Mouse (Mus musculus): Measurements from ENCODE around the gene Tmem104. TPM values are rescaled to one million over a fixed set of nuclear protein-coding genes. Genes with fewer than 3 reads are reported as not detected.
A peak's percentile ranks its signal among the peaks of the same experiment; 100 is the strongest.

The Tmem104 gene
- polyA plus RNA-seq, 1 experiment from 2014 or later: 19.2 TPM

GRCm38 (mm10) chr11:115164341-115164975, 22.8 kb upstream of the Tmem104 start:
- H3K9ac ChIP-seq (ENCODE audit: low read depth, low read length): peak overlapping the region; percentile 77
- no peaks in the 10 kb centered on the region for H3K27me3 ChIP-seq (replicated peaks; ENCODE audit: control insufficient read depth, insufficient read depth, low read length)
- no peaks in the 10 kb centered on the region for H3K9me3 ChIP-seq (ENCODE audit: control insufficient read depth)
- H3K4me1 ChIP-seq (replicated peaks; ENCODE audit: control insufficient read depth, insufficient read depth, low read length): 0 out of 2 replicates have a peak, but pooled peaks cover 13% of the 10 kb centered on the region
- peak overlapping the region; percentile 89 for H3K27ac ChIP-seq (ENCODE audit: low read depth, low read length)
- ATAC-seq: peak; percentile 34
- peak overlapping the region; percentile 74 for H3K4me2 ChIP-seq (replicated peaks; ENCODE audit: low read depth)
- under 1% methylated on average over 13 of the region's 14 CpGs for WGBS
- TF ChIP-seq CTCF (IDR thresholded peaks at IDR 0.05; ENCODE audit: low read depth): no peak
- H3K4me3 ChIP-seq (ENCODE audit: low read depth, low read length): peak overlapping the region; percentile 80
- H3K36me3 ChIP-seq (ENCODE audit: control insufficient read depth, insufficient read depth): peaks cover 5% of the 10 kb centered on the region; the same call in 1 of the 2 replicates

DNA sequence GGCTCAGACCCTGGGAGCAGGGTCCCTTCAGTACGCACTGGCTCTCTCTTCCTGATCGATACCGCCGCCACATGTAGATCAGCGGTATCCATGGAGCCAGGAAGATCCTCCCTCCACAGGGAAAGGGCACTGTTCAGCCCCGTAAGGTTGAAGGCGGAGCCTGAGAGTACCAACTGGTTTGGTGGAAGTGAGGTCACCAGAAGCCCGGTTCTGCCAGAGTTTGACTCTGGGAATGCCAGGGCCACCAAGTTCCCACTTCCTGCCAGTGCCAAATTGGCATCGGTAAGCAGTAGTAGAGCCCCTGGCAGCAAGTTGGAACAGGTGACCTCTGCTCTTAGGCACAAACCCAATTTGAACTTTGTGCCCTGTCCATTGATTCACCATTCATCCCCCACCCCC, 22.3 kb upstream of the Tmem104 start:
- Histone ChIP-seq H3K9me3 (ENCODE audit: control insufficient read depth) (no peaks in the 10 kb centered on the region), H3K27me3 (replicated peaks; ENCODE audit: control insufficient read depth, insufficient read depth, low read length) (no peaks in the 10 kb centered on the region), H3K36me3 (ENCODE audit: control insufficient read depth, insufficient read depth) (peaks cover 6% of the 10 kb centered on the region; the same call in 1 of the 2 replicates), H3K4me3 (ENCODE audit: low read depth, low read length) (peak overlapping the region; percentile 80), H3K9ac (ENCODE audit: low read depth, low read length) (peak overlapping the region; percentile 77), H3K27ac (ENCODE audit: low read depth, low read length) (peak overlapping the region; percentile 89), H3K4me2 (replicated peaks; ENCODE audit: low read depth) (peak overlapping the region; percentile 74), H3K4me1 (replicated peaks; ENCODE audit: control insufficient read depth, insufficient read depth, low read length) (0 out of 2 replicates have a peak, but pooled peaks cover 13% of the 10 kb centered on the region)
- TF ChIP-seq CTCF (IDR thresholded peaks at IDR 0.05; ENCODE audit: low read depth): no peak
- WGBS: 7% methylated on average over 9 of the region's 9 CpGs
- ATAC-seq: peak; percentile 41

- H3K9ac ChIP-seq (ENCODE audit: low read depth, low read length): 0 out of 2 replicates have a peak overlapping the region, but pooled peaks have one; percentile 46
- WGBS: 42% methylated on average over 3 of the region's 3 CpGs
- ATAC-seq: peak; percentile 17; the same call in 1 of the 2 replicates
- H3K27ac ChIP-seq (ENCODE audit: low read depth, low read length): peak overlapping the region; percentile 89
- H3K9me3 ChIP-seq (ENCODE audit: control insufficient read depth): no peaks in the 10 kb centered on the region
- no peak overlapping the region for H3K4me3 ChIP-seq (ENCODE audit: low read depth, low read length)
- H3K4me2 ChIP-seq (replicated peaks; ENCODE audit: low read depth): peak overlapping the region; percentile 74
- H3K4me1 ChIP-seq (replicated peaks; ENCODE audit: control insufficient read depth, insufficient read depth, low read length): peaks cover 15% of the 10 kb centered on the region; the same call in 1 of the 2 replicates
- peaks cover 10% of the 10 kb centered on the region; the same call in 1 of the 2 replicates for H3K36me3 ChIP-seq (ENCODE audit: control insufficient read depth, insufficient read depth)
- TF ChIP-seq CTCF (IDR thresholded peaks at IDR 0.05; ENCODE audit: low read depth): no peak
- H3K27me3 ChIP-seq (replicated peaks; ENCODE audit: control insufficient read depth, insufficient read depth, low read length): no peaks in the 10 kb centered on the region
Measured at GRCm38 (mm10) chr11:115166776-115167175, 20.5 kb upstream of the Tmem104 start.

DNA sequence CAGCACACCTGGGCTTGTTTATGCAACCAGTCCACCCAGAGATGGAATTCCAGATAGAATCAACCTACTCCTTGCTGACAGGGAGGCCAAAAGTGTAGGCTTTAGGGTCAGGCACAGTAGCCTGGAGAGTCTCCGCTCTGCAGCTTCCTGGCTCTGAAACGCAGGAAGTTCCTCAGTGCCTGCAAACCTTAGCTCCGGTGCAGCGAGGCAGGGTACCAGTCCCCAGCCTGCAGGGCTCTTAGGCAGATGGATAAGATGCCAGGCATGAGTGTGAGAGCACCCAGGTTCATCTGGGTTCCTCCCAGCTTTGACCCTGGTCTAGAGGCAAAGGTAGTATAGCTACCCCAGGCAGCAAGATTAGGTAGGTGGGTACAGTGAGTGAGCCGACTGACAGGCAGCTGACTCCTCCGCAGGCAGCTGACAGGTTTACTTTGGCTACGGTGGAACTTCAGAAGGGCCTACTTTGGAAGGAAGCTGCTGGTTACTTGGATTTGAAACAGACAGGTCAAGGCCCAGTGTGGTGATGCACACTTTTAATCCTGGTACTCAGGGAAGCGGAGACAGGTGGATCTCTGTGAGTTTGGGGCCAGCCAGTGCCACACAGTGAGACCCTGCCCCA, 19.5 kb upstream of the Tmem104 start:
- WGBS: 68% methylated on average over 8 of the region's 8 CpGs

DNA sequence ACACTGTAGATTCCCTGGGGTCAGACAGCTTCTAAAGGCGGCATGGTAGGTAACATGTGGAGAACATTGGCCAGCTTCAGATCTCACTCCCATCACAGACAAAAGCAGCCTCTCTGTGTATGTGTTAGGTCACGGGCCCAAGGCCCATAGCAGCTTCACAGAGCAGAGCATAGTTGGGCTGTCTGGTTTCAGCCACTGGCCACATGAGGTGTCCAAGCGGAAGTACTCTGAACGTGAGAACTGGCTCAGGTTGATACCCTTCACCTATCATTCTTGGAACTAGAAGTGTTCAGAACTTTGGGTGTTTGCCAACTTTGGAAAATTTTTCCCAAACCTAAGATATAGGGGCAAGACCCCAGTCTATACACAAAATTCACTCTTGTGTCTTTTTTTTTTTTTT, 17.9 kb upstream of the Tmem104 start:
- WGBS: 83% methylated on average over 4 of the region's 4 CpGs

More for the DNA sequence above, 19.5 kb upstream of the Tmem104 start:
- H3K27me3 ChIP-seq (replicated peaks; ENCODE audit: control insufficient read depth, insufficient read depth, low read length): no peaks in the 10 kb centered on the region
- H3K27ac ChIP-seq (ENCODE audit: low read depth, low read length): 0 out of 2 replicates have a peak overlapping the region, but pooled peaks have one; percentile 50
- peaks cover 12% of the 10 kb centered on the region; the same call in 1 of the 2 replicates for H3K4me1 ChIP-seq (replicated peaks; ENCODE audit: control insufficient read depth, insufficient read depth, low read length)
- no peak overlapping the region for H3K4me3 ChIP-seq (ENCODE audit: low read depth, low read length)
- no peaks in the 10 kb centered on the region for H3K9me3 ChIP-seq (ENCODE audit: control insufficient read depth)
- H3K9ac ChIP-seq (ENCODE audit: low read depth, low read length): peak overlapping the region; percentile 18; the same call in 1 of the 2 replicates
- TF ChIP-seq CTCF (IDR thresholded peaks at IDR 0.05; ENCODE audit: low read depth): no peak
- peaks cover 10% of the 10 kb centered on the region; the same call in 1 of the 2 replicates for H3K36me3 ChIP-seq (ENCODE audit: control insufficient read depth, insufficient read depth)
- H3K4me2 ChIP-seq (replicated peaks; ENCODE audit: low read depth): peak overlapping the region; percentile 48
- no peak for ATAC-seq

GRCm38 (mm10) chr11:115171125-115171524, 16.2 kb upstream of the Tmem104 start:
- Histone ChIP-seq H3K27me3 (replicated peaks; ENCODE audit: control insufficient read depth, insufficient read depth, low read length) (no peaks in the 10 kb centered on the region), H3K9ac (ENCODE audit: low read depth, low read length) (no peak overlapping the region), H3K27ac (ENCODE audit: low read depth, low read length) (peak overlapping the region; percentile 41; the same call in 1 of the 2 replicates), H3K9me3 (ENCODE audit: control insufficient read depth) (no peaks in the 10 kb centered on the region), H3K4me3 (ENCODE audit: low read depth, low read length) (no peak overlapping the region), H3K4me1 (replicated peaks; ENCODE audit: control insufficient read depth, insufficient read depth, low read length) (peaks cover 25% of the 10 kb centered on the region), H3K4me2 (replicated peaks; ENCODE audit: low read depth) (no peak overlapping the region), H3K36me3 (ENCODE audit: control insufficient read depth, insufficient read depth) (peaks cover 17% of the 10 kb centered on the region; the same call in 1 of the 2 replicates)
- TF ChIP-seq CTCF (IDR thresholded peaks at IDR 0.05; ENCODE audit: low read depth): no peak
- 46% methylated on average over 8 of the region's 8 CpGs for WGBS
- no peak for ATAC-seq

More for the DNA sequence above, 17.9 kb upstream of the Tmem104 start:
- H3K4me3 ChIP-seq (ENCODE audit: low read depth, low read length): no peak overlapping the region
- H3K4me1 ChIP-seq (replicated peaks; ENCODE audit: control insufficient read depth, insufficient read depth, low read length): peaks cover 25% of the 10 kb centered on the region
- no peak overlapping the region for H3K9ac ChIP-seq (ENCODE audit: low read depth, low read length)
- no peak for TF ChIP-seq CTCF (IDR thresholded peaks at IDR 0.05; ENCODE audit: low read depth)
- H3K27ac ChIP-seq (ENCODE audit: low read depth, low read length): no peak overlapping the region
- H3K27me3 ChIP-seq (replicated peaks; ENCODE audit: control insufficient read depth, insufficient read depth, low read length): no peaks in the 10 kb centered on the region
- H3K4me2 ChIP-seq (replicated peaks; ENCODE audit: low read depth): no peak overlapping the region
- peaks cover 10% of the 10 kb centered on the region; the same call in 1 of the 2 replicates for H3K36me3 ChIP-seq (ENCODE audit: control insufficient read depth, insufficient read depth)
- no peaks in the 10 kb centered on the region for H3K9me3 ChIP-seq (ENCODE audit: control insufficient read depth)
- no peak for ATAC-seq
